Mouse (Mus musculus) embryo, embryonic 9.5 days (tissue): ENCODE data around the gene Scn2b.

Experiments used
- DNase-seq: peaks from one replicate; pipeline ENCODE4 v3.0.0-alpha.2; 2017; ENCODE audit errors: extremely low spot score

Gene Scn2b

GRCm38 (mm10) chr9:45173475-45173874 lies 55.9 kb downstream of the Scn2b start:
- no peak for DNase-seq

GRCm38 (mm10) chr9:45179282-45179681 lies 61.7 kb downstream of the Scn2b start:
- no peak for DNase-seq
